Mouse (Mus musculus) hindbrain, embryonic 12.5 days (tissue): ENCODE data around the gene Cenpn. TPM values are rescaled to one million over a fixed set of nuclear protein-coding genes. Genes with fewer than 3 reads are reported as not detected.

Source experiments
- ATAC-seq: fragments of 200-750 bp; cut with Nextera tagmentation; 2 replicates; pipeline ENCODE4 v1.8.0; 2017; ENCODE audit warnings: moderate TSS enrichment; ENCODE audit not compliant: low FRiP score
- H3K27ac ChIP-seq: fragments of 300-500 bp; sonication (generic); 2 replicates; pipeline ENCODE4 v1.5.1; 2016; ENCODE audit warnings: mild to moderate bottlenecking
- H3K27me3 ChIP-seq: fragments of 300-500 bp; sonication (generic); 2 replicates; pipeline ENCODE4 v1.6.1; 2016; ENCODE audit warnings: mild to moderate bottlenecking
- H3K36me3 ChIP-seq: fragments of 300-500 bp; sonication (generic); 2 replicates; pipeline ENCODE4 v1.6.1; 2016; ENCODE audit warnings: mild to moderate bottlenecking
- H3K4me1 ChIP-seq: fragments of 300-500 bp; sonication (generic); 2 replicates; pipeline ENCODE4 v1.6.1; 2016
- H3K4me2 ChIP-seq: fragments of 300-500 bp; sonication (generic); replicated peaks from 2 replicates; pipeline ENCODE4 v1.6.1; 2016; ENCODE audit warnings: mild to moderate bottlenecking
- H3K4me3 ChIP-seq: fragments of 300-500 bp; sonication (generic); 2 replicates; pipeline ENCODE4 v1.5.1; 2016; ENCODE audit warnings: mild to moderate bottlenecking
- H3K9ac ChIP-seq: fragments of 300-500 bp; sonication (generic); 2 replicates; pipeline ENCODE4 v1.6.1; 2016; ENCODE audit warnings: mild to moderate bottlenecking, moderate library complexity
- H3K9me3 ChIP-seq: fragments of 300-500 bp; sonication (generic); replicated peaks from 2 replicates; pipeline ENCODE4 v1.6.1; 2016; ENCODE audit warnings: mild to moderate bottlenecking
- WGBS: fragments of 180-500 bp; shearing (Covaris S2); methylation state at CpG from one replicate; pipeline ENCODE4 v1.1.7; 2016; 5-methylcytosine and 5-hydroxymethylcytosine counted together
- polyA plus RNA-seq: library from polyadenylated mRNA; unstranded; fragments of >200 nt; fragmentation: Nextera tagmentation; extraction: Ambion mirVana; gene quantifications from 2 replicates; pipeline ENCODE4 v1.2.1, GENCODE M21; 2016

Gene Cenpn
- polyA plus RNA-seq, 1 experiment from 2014 or later = 26.0 TPM

GRCm38 (mm10) chr8:116943555-116944384, 22.2 kb downstream of the Cenpn start:
- Histone ChIP-seq H3K4me1 (peaks cover 14% of the 10 kb centered on the region), H3K36me3 (no peaks in the 10 kb centered on the region), H3K27ac (peak overlapping the region; percentile 55), H3K4me2 (peak overlapping the region; percentile 92), H3K9me3 (no peaks in the 10 kb centered on the region), H3K9ac (peak overlapping the region; percentile 96), H3K4me3 (peak overlapping the region; percentile 99), H3K27me3 (no peaks in the 10 kb centered on the region)
- WGBS = under 1% methylated on average over 53 of the region's 62 CpGs
- ATAC-seq = peak; percentile 76

DNA sequence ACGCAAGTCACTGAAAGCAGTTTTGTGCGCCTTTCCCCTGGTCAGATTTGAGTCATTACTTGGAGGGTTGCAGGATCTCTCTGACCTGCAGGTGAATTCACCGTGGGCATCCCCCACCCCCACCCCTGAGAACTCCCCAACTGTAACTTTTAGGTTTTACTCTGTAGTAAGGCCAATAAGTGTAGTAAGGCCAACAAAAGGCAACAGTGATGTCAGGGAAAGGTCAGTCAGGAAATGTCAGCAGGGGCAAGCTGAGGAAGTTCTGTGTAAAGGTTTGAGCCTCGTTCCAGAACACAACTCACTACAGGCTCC, 22.8 kb downstream of the Cenpn start:
- 13% methylated on average over 4 of the region's 4 CpGs for WGBS
- H3K9me3 ChIP-seq = no peaks in the 10 kb centered on the region
- H3K36me3 ChIP-seq = no peaks in the 10 kb centered on the region
- H3K27ac ChIP-seq = no peak overlapping the region
- H3K4me3 ChIP-seq = peak overlapping the region; percentile 99
- H3K4me2 ChIP-seq = peak overlapping the region; percentile 92
- peak overlapping the region; percentile 96 for H3K9ac ChIP-seq
- ATAC-seq = no peak
- H3K27me3 ChIP-seq = no peaks in the 10 kb centered on the region
- peaks cover 14% of the 10 kb centered on the region for H3K4me1 ChIP-seq

- Histone ChIP-seq H3K27ac (no peak overlapping the region), H3K9ac (no peak overlapping the region), H3K27me3 (no peaks in the 10 kb centered on the region), H3K4me3 (no peak overlapping the region), H3K36me3 (no peaks in the 10 kb centered on the region), H3K4me2 (no peak overlapping the region), H3K9me3 (no peaks in the 10 kb centered on the region), H3K4me1 (peaks cover 14% of the 10 kb centered on the region)
- ATAC-seq = no peak
- 86% methylated on average over 9 of the region's 9 CpGs for WGBS
These were observed 23.8 kb downstream of the Cenpn start for GRCm38 (mm10) chr8:116945169-116945910.

- ATAC-seq = no peak
- Histone ChIP-seq H3K27ac (no peak overlapping the region), H3K9ac (no peak overlapping the region), H3K36me3 (no peaks in the 10 kb centered on the region), H3K4me3 (no peak overlapping the region), H3K4me1 (peaks cover 14% of the 10 kb centered on the region), H3K4me2 (0 out of 2 replicates have a peak overlapping the region, but pooled peaks have one; percentile 11), H3K27me3 (no peaks in the 10 kb centered on the region), H3K9me3 (no peaks in the 10 kb centered on the region)
- WGBS = 87% methylated on average over 21 of the region's 21 CpGs
These were observed 24.8 kb downstream of the Cenpn start for GRCm38 (mm10) chr8:116946268-116946838.

GRCm38 (mm10) chr8:116946851-116947250, 25.3 kb downstream of the Cenpn start:
- H3K27ac ChIP-seq = no peak overlapping the region
- no peak overlapping the region for H3K4me2 ChIP-seq
- no peaks in the 10 kb centered on the region for H3K27me3 ChIP-seq
- H3K4me3 ChIP-seq = no peak overlapping the region
- H3K4me1 ChIP-seq = peaks cover 14% of the 10 kb centered on the region
- H3K36me3 ChIP-seq = no peaks in the 10 kb centered on the region
- 88% methylated on average over 6 of the region's 6 CpGs for WGBS
- H3K9ac ChIP-seq = no peak overlapping the region
- ATAC-seq = no peak
- H3K9me3 ChIP-seq = no peaks in the 10 kb centered on the region

DNA sequence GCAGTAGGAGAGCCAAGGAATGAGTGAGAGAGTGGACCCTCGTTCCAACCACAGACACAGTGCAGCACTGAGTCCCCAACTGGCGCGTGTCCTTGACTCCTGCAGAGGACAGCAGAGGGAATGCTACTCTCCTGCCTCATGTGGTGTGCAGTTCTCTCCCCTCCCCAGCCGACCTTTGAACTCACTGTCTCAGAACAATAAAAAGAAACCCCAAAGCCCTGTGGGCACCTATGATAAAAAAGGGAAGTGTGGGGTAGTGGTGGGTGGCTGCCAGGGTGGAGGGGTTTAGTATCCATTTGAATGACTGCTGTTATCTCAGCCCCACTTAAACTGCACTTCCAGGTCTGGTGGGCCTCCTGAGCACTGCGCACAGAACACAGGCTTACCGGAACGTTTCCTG, 26.1 kb downstream of the Cenpn start:
- no peak for ATAC-seq
- no peaks in the 10 kb centered on the region for H3K27me3 ChIP-seq
- no peak overlapping the region for H3K4me2 ChIP-seq
- H3K27ac ChIP-seq = no peak overlapping the region
- H3K4me1 ChIP-seq = peaks cover 14% of the 10 kb centered on the region
- 83% methylated on average over 7 of the region's 7 CpGs for WGBS
- H3K36me3 ChIP-seq = no peaks in the 10 kb centered on the region
- no peaks in the 10 kb centered on the region for H3K9me3 ChIP-seq
- H3K4me3 ChIP-seq = no peak overlapping the region
- no peak overlapping the region for H3K9ac ChIP-seq

- Histone ChIP-seq H3K27me3 (no peaks in the 10 kb centered on the region), H3K9me3 (no peaks in the 10 kb centered on the region), H3K9ac (no peak overlapping the region), H3K4me2 (no peak overlapping the region), H3K4me1 (no peaks in the 10 kb centered on the region), H3K36me3 (peaks cover 36% of the 10 kb centered on the region), H3K4me3 (no peak overlapping the region), H3K27ac (no peak overlapping the region)
- WGBS = 77% methylated on average over 5 of the region's 5 CpGs
- no peak for ATAC-seq
These were observed 29.8 kb downstream of the Cenpn start for GRCm38 (mm10) chr8:116951369-116951768.

DNA sequence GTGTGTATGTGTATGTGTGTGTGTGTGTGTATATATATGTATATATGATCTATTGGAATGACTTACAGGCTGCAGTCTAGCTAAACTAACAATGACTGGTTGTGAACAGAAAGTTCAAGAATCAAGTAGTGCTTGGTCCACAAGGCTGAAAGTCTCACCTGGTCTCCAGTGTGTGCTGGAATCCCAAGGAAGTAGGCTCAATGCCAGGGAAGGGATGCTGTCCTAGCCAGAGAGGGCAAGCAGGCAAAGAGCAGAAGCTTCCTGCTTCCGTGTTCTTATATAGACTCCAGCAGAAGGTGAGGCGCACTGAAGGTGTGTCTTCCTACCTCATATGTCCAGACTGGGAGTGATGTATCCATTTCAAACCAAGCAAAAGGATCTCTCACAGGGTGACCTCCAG, 30.2 kb downstream of the Cenpn start:
- no peaks in the 10 kb centered on the region for H3K4me1 ChIP-seq
- H3K4me2 ChIP-seq = no peak overlapping the region
- H3K27me3 ChIP-seq = no peaks in the 10 kb centered on the region
- no peak for ATAC-seq
- H3K4me3 ChIP-seq = no peak overlapping the region
- no peaks in the 10 kb centered on the region for H3K9me3 ChIP-seq
- H3K27ac ChIP-seq = no peak overlapping the region
- 93% methylated on average over 2 of the region's 2 CpGs for WGBS
- H3K36me3 ChIP-seq = peaks cover 40% of the 10 kb centered on the region
- no peak overlapping the region for H3K9ac ChIP-seq

GRCm38 (mm10) chr8:116952428-116952827, 30.9 kb downstream of the Cenpn start:
- Histone ChIP-seq H3K36me3 (peaks cover 46% of the 10 kb centered on the region), H3K4me3 (no peak overlapping the region), H3K27me3 (no peaks in the 10 kb centered on the region), H3K4me1 (no peaks in the 10 kb centered on the region), H3K4me2 (no peak overlapping the region), H3K9ac (no peak overlapping the region), H3K9me3 (no peaks in the 10 kb centered on the region), H3K27ac (no peak overlapping the region)
- no peak for ATAC-seq
- 95% methylated on average over 8 of the region's 8 CpGs for WGBS

DNA sequence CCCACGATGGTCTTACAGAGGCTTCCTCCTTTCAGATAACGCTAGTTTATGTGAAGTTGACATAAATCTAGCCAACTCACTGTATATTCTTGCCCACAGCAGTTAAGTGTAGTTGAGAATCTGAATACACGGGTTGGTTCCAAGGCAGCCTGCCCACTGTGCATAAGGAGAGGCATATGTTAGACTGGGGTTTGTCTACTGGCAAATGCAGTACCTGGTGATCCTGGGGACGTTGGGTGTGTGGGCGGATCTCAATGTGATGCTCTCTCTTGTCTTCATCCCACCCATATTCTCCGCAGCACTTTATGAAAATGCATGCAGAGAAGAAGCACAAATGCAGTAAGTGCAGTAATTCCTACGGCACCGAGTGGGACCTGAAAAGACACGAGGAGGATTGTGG, 32.9 kb downstream of the Cenpn start:
- H3K4me1 ChIP-seq = no peaks in the 10 kb centered on the region
- no peak overlapping the region for H3K4me2 ChIP-seq
- ATAC-seq = no peak
- peaks cover 63% of the 10 kb centered on the region for H3K36me3 ChIP-seq
- no peak overlapping the region for H3K27ac ChIP-seq
- WGBS = 93% methylated on average over 9 of the region's 9 CpGs
- H3K27me3 ChIP-seq = no peaks in the 10 kb centered on the region
- no peak overlapping the region for H3K9ac ChIP-seq
- H3K4me3 ChIP-seq = no peak overlapping the region
- H3K9me3 ChIP-seq = no peaks in the 10 kb centered on the region

GRCm38 (mm10) chr8:116969531-116969930, 48.0 kb downstream of the Cenpn start:
- ATAC-seq = no peak
- no peaks in the 10 kb centered on the region for H3K4me1 ChIP-seq
- no peak overlapping the region for H3K4me2 ChIP-seq
- no peaks in the 10 kb centered on the region for H3K9me3 ChIP-seq
- H3K36me3 ChIP-seq = 0 out of 2 replicates have a peak, but pooled peaks cover 9% of the 10 kb centered on the region
- no peak overlapping the region for H3K4me3 ChIP-seq
- H3K27ac ChIP-seq = no peak overlapping the region
- WGBS = 84% methylated on average over 6 of the region's 6 CpGs
- no peaks in the 10 kb centered on the region for H3K27me3 ChIP-seq
- H3K9ac ChIP-seq = no peak overlapping the region

- Histone ChIP-seq H3K4me1 (peaks cover 12% of the 10 kb centered on the region), H3K27ac (no peak overlapping the region), H3K4me2 (no peak overlapping the region), H3K9ac (no peak overlapping the region), H3K9me3 (no peaks in the 10 kb centered on the region), H3K36me3 (0 out of 2 replicates have a peak, but pooled peaks cover 9% of the 10 kb centered on the region), H3K4me3 (no peak overlapping the region), H3K27me3 (no peaks in the 10 kb centered on the region)
- ATAC-seq = no peak
- 39% methylated on average over 5 of the region's 5 CpGs for WGBS
These were observed 53.5 kb downstream of the Cenpn start for GRCm38 (mm10) chr8:116975066-116975465.
